Mouse (Mus musculus): ENCODE data around the gene Prickle1.

- TF ChIP-seq CTCF (conservative IDR thresholded peaks at IDR 0.05; ENCODE audit: insufficient read depth, insufficient read length, low read depth, low read length) (no peak), POLR2A (IDR thresholded peaks at IDR 0.05; ENCODE audit: low read depth, low read length) (no peak)
These were observed 47.4 kb downstream of the Prickle1 start for GRCm38 (mm10) chr15:93548297-93548696.
